Mouse (Mus musculus): ENCODE measurements at regions not wholly inside any gene's neighbourhood (a gene's known extent, or its start where the extent isn't known, plus 50 kb on each side); places are given as distances from the start of the nearest gene placed in this dataset.

- no peak for TF ChIP-seq POLR2A (IDR thresholded peaks at IDR 0.05; ENCODE audit: control insufficient read depth, low read depth, low read length)
- no peak for TF ChIP-seq CTCF (IDR thresholded peaks at IDR 0.05; ENCODE audit: control insufficient read depth, insufficient read depth, insufficient replicate concordance, low read depth, low read length)
- H3K4me1 ChIP-seq (ENCODE audit: control insufficient read depth, insufficient read depth, low read length), result no peaks in the 10 kb centered on the region
- no peaks in the 10 kb centered on the region for H3K36me3 ChIP-seq (ENCODE audit: control insufficient read depth, insufficient read depth, low read length)
- H3K4me3 ChIP-seq (ENCODE audit: control insufficient read depth, low read depth, low read length), result no peak overlapping the region
- no peak overlapping the region for H3K27ac ChIP-seq (ENCODE audit: control insufficient read depth, insufficient read depth, low read depth, low read length)
- H3K27me3 ChIP-seq (ENCODE audit: control insufficient read depth, insufficient read depth, low read length), result no peaks in the 10 kb centered on the region
These were observed 215.7 kb upstream of the Btbd3 start for GRCm38 (mm10) chr2:138040706-138041105.

GRCm38 (mm10) chr2:138040302-138040701 lies 216.1 kb upstream of the Btbd3 start:
- no peaks in the 10 kb centered on the region for H3K36me3 ChIP-seq (ENCODE audit: control insufficient read depth, insufficient read depth, low read length)
- no peaks in the 10 kb centered on the region for H3K4me1 ChIP-seq (ENCODE audit: control insufficient read depth, insufficient read depth, low read length)
- no peak overlapping the region for H3K27ac ChIP-seq (ENCODE audit: control insufficient read depth, insufficient read depth, low read depth, low read length)
- no peaks in the 10 kb centered on the region for H3K27me3 ChIP-seq (ENCODE audit: control insufficient read depth, insufficient read depth, low read length)
- TF ChIP-seq POLR2A (IDR thresholded peaks at IDR 0.05; ENCODE audit: control insufficient read depth, low read depth, low read length), result no peak
- no peak for TF ChIP-seq CTCF (IDR thresholded peaks at IDR 0.05; ENCODE audit: control insufficient read depth, insufficient read depth, insufficient replicate concordance, low read depth, low read length)
- H3K4me3 ChIP-seq (ENCODE audit: control insufficient read depth, low read depth, low read length), result no peak overlapping the region

- H3K4me1 ChIP-seq (ENCODE audit: control insufficient read depth, insufficient read depth, low read length), result no peaks in the 10 kb centered on the region
- no peak overlapping the region for H3K4me3 ChIP-seq (ENCODE audit: control insufficient read depth, low read depth, low read length)
- no peaks in the 10 kb centered on the region for H3K27me3 ChIP-seq (ENCODE audit: control insufficient read depth, insufficient read depth, low read length)
- TF ChIP-seq CTCF (IDR thresholded peaks at IDR 0.05; ENCODE audit: control insufficient read depth, insufficient read depth, insufficient replicate concordance, low read depth, low read length), result no peak
- TF ChIP-seq POLR2A (IDR thresholded peaks at IDR 0.05; ENCODE audit: control insufficient read depth, low read depth, low read length), result no peak
- H3K27ac ChIP-seq (ENCODE audit: control insufficient read depth, insufficient read depth, low read depth, low read length), result no peak overlapping the region
- H3K36me3 ChIP-seq (ENCODE audit: control insufficient read depth, insufficient read depth, low read length), result no peaks in the 10 kb centered on the region
These were observed 222.1 kb upstream of the Btbd3 start for GRCm38 (mm10) chr2:138034123-138034736.

GRCm38 (mm10) chr2:138033379-138034122 lies 222.8 kb upstream of the Btbd3 start:
- no peaks in the 10 kb centered on the region for H3K27me3 ChIP-seq (ENCODE audit: control insufficient read depth, insufficient read depth, low read length)
- H3K4me3 ChIP-seq (ENCODE audit: control insufficient read depth, low read depth, low read length), result no peak overlapping the region
- H3K4me1 ChIP-seq (ENCODE audit: control insufficient read depth, insufficient read depth, low read length), result no peaks in the 10 kb centered on the region
- TF ChIP-seq POLR2A (IDR thresholded peaks at IDR 0.05; ENCODE audit: control insufficient read depth, low read depth, low read length) (no peak), CTCF (IDR thresholded peaks at IDR 0.05; ENCODE audit: control insufficient read depth, insufficient read depth, insufficient replicate concordance, low read depth, low read length) (peak; percentile 94)
- H3K36me3 ChIP-seq (ENCODE audit: control insufficient read depth, insufficient read depth, low read length), result no peaks in the 10 kb centered on the region
- H3K27ac ChIP-seq (ENCODE audit: control insufficient read depth, insufficient read depth, low read depth, low read length), result no peak overlapping the region

- H3K27ac ChIP-seq (ENCODE audit: control insufficient read depth, insufficient read depth, low read depth, low read length), result no peak overlapping the region
- H3K27me3 ChIP-seq (ENCODE audit: control insufficient read depth, insufficient read depth, low read length), result no peaks in the 10 kb centered on the region
- H3K4me1 ChIP-seq (ENCODE audit: control insufficient read depth, insufficient read depth, low read length), result no peaks in the 10 kb centered on the region
- no peak for TF ChIP-seq CTCF (IDR thresholded peaks at IDR 0.05; ENCODE audit: control insufficient read depth, insufficient read depth, insufficient replicate concordance, low read depth, low read length)
- no peak for TF ChIP-seq POLR2A (IDR thresholded peaks at IDR 0.05; ENCODE audit: control insufficient read depth, low read depth, low read length)
- no peaks in the 10 kb centered on the region for H3K36me3 ChIP-seq (ENCODE audit: control insufficient read depth, insufficient read depth, low read length)
- no peak overlapping the region for H3K4me3 ChIP-seq (ENCODE audit: control insufficient read depth, low read depth, low read length)
These were observed 229.0 kb upstream of the Btbd3 start for GRCm38 (mm10) chr2:138027411-138027810.

- TF ChIP-seq CTCF (IDR thresholded peaks at IDR 0.05; ENCODE audit: control insufficient read depth, insufficient read depth, insufficient replicate concordance, low read depth, low read length), result no peak
- no peak for TF ChIP-seq POLR2A (IDR thresholded peaks at IDR 0.05; ENCODE audit: control insufficient read depth, low read depth, low read length)
- Histone ChIP-seq H3K4me1 (ENCODE audit: control insufficient read depth, insufficient read depth, low read length) (no peaks in the 10 kb centered on the region), H3K27ac (ENCODE audit: control insufficient read depth, insufficient read depth, low read depth, low read length) (no peak overlapping the region), H3K27me3 (ENCODE audit: control insufficient read depth, insufficient read depth, low read length) (no peaks in the 10 kb centered on the region), H3K36me3 (ENCODE audit: control insufficient read depth, insufficient read depth, low read length) (no peaks in the 10 kb centered on the region), H3K4me3 (ENCODE audit: control insufficient read depth, low read depth, low read length) (no peak overlapping the region)
These were observed 232.8 kb upstream of the Btbd3 start for GRCm38 (mm10) chr2:138023558-138023957.

- Histone ChIP-seq H3K36me3 (ENCODE audit: control insufficient read depth, insufficient read depth, low read length) (no peaks in the 10 kb centered on the region), H3K27ac (ENCODE audit: control insufficient read depth, insufficient read depth, low read depth, low read length) (no peak overlapping the region), H3K4me3 (ENCODE audit: control insufficient read depth, low read depth, low read length) (no peak overlapping the region), H3K27me3 (ENCODE audit: control insufficient read depth, insufficient read depth, low read length) (no peaks in the 10 kb centered on the region), H3K4me1 (ENCODE audit: control insufficient read depth, insufficient read depth, low read length) (no peaks in the 10 kb centered on the region)
- no peak for TF ChIP-seq POLR2A (IDR thresholded peaks at IDR 0.05; ENCODE audit: control insufficient read depth, low read depth, low read length)
- no peak for TF ChIP-seq CTCF (IDR thresholded peaks at IDR 0.05; ENCODE audit: control insufficient read depth, insufficient read depth, insufficient replicate concordance, low read depth, low read length)
These were observed 274.6 kb upstream of the Btbd3 start for GRCm38 (mm10) chr2:137981766-137982165.
